Mouse (Mus musculus) spleen, postnatal 10 days (tissue): Measurements from ENCODE around the gene Gm13539.

ENCODE experiments used
- DNase-seq, 2 experiments: peaks; one replicate each; pipeline ENCODE4 v3.0.0; 2021 to 2022; ENCODE audit warnings: low spot score in 2 of 2

Gm13539 gene

DNA sequence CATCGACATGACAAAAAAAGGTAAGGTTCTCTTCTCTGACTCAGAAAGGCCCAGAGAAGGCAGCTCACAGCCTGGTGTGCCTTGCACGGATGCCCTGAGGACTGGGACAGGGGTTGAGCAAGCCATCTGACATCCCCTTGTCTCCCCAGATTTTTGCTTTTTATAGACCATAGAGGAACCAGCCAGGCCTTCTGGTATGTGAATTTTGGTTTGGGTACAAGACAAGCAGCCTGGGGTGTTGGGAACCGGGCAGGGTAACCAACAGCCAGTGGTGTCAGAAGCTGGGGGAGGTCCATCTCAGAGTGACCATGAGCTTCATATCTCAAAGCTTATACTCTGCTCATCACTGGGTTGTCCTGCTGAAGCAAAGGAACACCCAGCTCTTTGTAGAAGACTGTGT, 42.7 kb downstream of the Gm13539 start:
- no peak for DNase-seq

DNA sequence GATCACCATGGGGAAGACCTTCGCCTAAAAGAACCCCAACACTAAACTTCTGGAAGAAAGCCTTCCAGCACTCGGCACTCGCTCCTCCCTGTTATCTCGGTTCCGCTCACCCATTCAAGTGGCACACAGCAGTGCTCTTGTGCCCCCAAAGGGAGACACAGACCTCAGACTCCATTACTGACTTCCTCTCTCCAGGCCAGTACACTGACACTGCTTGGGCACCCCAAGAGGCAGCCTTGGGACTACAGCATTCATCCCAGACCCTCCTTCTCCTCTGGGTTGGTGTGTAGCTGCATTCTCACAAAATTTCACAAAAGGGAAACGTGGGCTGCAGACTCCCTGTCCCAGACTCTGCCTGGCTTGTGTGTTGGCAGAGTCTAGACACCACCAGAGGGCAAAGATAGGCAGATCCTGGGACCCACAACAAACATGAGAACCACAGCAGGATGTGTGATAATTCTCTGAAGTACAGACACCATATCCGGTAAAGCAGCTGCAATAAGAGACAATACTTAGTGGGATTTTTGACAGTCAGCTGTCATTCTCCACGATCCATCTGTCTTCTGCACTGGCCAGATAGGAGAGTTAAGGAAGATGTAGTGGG, 46.4 kb downstream of the Gm13539 start:
- no peak for DNase-seq

DNA sequence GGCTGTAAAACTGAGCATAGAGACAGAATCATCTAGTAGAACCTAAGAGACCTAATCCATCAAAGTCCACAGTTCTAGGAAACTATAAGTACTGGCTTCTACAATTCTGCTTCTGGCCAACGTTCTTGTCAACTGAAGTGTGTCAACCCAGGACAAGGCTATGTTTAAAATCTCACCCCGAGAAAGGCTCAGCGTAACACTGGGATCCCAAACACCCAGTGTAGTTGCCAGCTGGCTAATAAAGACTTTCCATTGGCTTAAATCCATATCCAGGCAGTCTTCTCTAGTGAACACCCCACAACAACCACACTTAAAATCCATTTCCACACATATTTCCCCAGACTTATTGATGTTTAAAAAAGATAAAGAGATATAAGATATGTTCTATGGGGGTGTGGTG, 48.7 kb downstream of the Gm13539 start:
- no peak for DNase-seq

DNA sequence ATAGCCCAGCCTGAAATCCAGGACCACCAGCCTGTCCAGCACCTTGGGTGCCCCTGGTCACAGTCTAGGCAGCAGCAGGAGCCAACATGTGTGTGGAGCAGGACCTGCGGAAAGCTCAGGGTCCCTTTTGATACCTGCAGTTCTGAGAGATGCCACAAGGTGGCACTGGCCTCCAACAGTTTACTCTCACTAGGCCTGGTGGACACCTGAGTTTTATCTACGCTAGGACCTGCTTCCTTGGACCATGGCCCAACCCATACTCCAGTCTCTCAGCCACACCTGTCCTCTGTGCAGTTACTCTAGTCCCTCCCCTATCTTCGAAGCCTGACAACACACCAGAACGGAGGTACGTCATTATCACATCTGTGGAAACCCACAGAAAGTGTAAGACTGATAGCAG, 54.2 kb downstream of the Gm13539 start:
- peak; percentile 67 to 75 for DNase-seq
